Mouse (Mus musculus) heart, embryonic 15.5 days (tissue): Measurements from ENCODE around the gene Ndst2. TPM values are rescaled to one million over a fixed set of nuclear protein-coding genes. Genes with fewer than 3 reads are reported as not detected.

Experiments
- ATAC-seq: fragments of 200-750 bp; cut with Nextera tagmentation; replicated peaks from 2 replicates; pipeline ENCODE4 v1.8.0; 2017; ENCODE audit warnings: low read depth, moderate TSS enrichment; ENCODE audit not compliant: insufficient number of reproducible peaks, insufficient read depth, low FRiP score
- H3K27ac ChIP-seq: fragments of 300-500 bp; sonication (generic); 2 replicates; pipeline ENCODE4 v1.5.1; 2015; ENCODE audit warnings: mild to moderate bottlenecking, inconsistent platforms
- H3K27me3 ChIP-seq: fragments of 300-500 bp; sonication (generic); 2 replicates; pipeline ENCODE4 v1.6.1; 2015; ENCODE audit warnings: inconsistent platforms
- H3K36me3 ChIP-seq: fragments of 300-500 bp; sonication (generic); 2 replicates; pipeline ENCODE4 v1.6.1; 2015; ENCODE audit warnings: mild to moderate bottlenecking, inconsistent platforms
- H3K4me1 ChIP-seq: fragments of 300-500 bp; sonication (generic); replicated peaks from 2 replicates; pipeline ENCODE4 v1.6.1; 2015; ENCODE audit warnings: inconsistent platforms
- H3K4me2 ChIP-seq: fragments of 300-500 bp; sonication (generic); 2 replicates; pipeline ENCODE4 v1.6.1; 2015; ENCODE audit warnings: inconsistent platforms, mild to moderate bottlenecking, moderate library complexity
- H3K4me3 ChIP-seq: fragments of 300-500 bp; sonication (generic); 2 replicates; pipeline ENCODE4 v1.5.1; 2015; ENCODE audit warnings: mild to moderate bottlenecking, inconsistent platforms
- H3K9ac ChIP-seq: fragments of 300-500 bp; sonication (generic); 2 replicates; pipeline ENCODE4 v1.6.1; 2015; ENCODE audit warnings: mild to moderate bottlenecking, inconsistent platforms
- H3K9me3 ChIP-seq: fragments of 300-500 bp; sonication (generic); replicated peaks from 2 replicates; pipeline ENCODE4 v1.6.1; 2016; ENCODE audit warnings: inconsistent platforms
- WGBS: fragments of 180-500 bp; shearing (Covaris S2); methylation state at CpG from one replicate; pipeline ENCODE4 v1.1.7; 2015; ENCODE audit warnings: mixed read lengths; 5-methylcytosine and 5-hydroxymethylcytosine counted together
- polyA plus RNA-seq: library from polyadenylated mRNA; unstranded; fragments of >200 nt; fragmentation: Nextera tagmentation; extraction: Ambion mirVana; gene quantifications from 2 replicates; pipeline ENCODE4 v1.2.1, GENCODE M21; 2015

The Ndst2 gene
- polyA plus RNA-seq, 1 experiment from 2014 or later: 13.8 TPM

DNA sequence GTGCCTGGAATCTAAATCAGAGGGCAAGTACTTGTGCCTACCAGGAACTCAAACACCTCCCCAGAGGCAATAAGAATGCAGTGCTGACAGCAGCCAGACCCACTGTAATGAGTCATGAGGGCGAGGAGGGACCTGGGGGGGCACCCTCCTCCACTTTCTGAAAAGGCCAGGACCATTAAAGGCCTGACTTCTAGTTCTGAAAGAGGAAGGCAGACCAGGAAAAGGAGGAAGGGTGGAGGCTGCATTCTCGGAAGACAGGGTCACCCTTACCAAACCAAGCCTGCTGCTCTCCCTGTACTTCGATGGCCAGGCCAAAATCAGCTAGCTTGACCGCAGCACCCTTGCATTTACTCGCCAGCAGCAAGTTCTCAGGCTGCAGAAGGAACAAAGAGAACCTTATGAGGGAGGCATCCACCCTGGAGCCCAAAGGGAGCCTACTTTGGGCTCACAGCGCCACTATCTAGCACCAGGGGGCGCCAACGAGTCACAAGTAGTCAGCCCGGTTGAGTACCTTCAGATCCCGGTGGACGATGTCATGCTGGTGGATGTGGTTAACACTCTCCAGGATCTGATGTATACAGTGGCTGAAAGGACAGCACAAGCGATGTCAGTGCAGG lies 31.4 kb upstream of the Ndst2 start:
- no peaks in the 10 kb centered on the region for H3K9me3 ChIP-seq
- peaks cover 51% of the 10 kb centered on the region for H3K36me3 ChIP-seq
- no peaks in the 10 kb centered on the region for H3K27me3 ChIP-seq
- H3K4me2 ChIP-seq: peak overlapping the region; percentile 19; the same call in 1 of the 2 replicates
- 12% methylated on average over 12 of the region's 12 CpGs for WGBS
- H3K4me1 ChIP-seq: peaks cover 42% of the 10 kb centered on the region
- peak; percentile 87 for ATAC-seq
- peak overlapping the region; percentile 43 for H3K9ac ChIP-seq
- H3K4me3 ChIP-seq: no peak overlapping the region
- peak overlapping the region; percentile 99 for H3K27ac ChIP-seq

DNA sequence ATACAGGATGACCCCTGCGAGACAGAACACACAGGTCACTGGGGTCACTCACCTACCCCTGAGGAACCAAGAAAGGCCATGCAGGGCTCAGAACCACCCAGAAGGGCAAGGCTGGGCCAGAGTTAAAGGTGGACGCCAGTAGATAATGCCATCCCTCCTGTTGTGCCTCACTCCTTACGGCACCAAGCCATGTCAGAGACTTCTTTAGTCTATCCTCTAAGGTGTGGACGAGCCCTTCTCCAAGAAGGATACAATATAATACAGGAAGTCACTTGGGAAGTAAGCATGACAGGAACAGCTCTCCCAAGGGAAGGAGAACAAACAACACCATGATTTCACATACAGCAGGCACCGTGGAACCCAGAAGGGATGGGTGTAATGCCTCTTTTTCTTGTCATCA lies 30.6 kb upstream of the Ndst2 start:
- H3K9me3 ChIP-seq: no peaks in the 10 kb centered on the region
- no peak for ATAC-seq
- H3K4me1 ChIP-seq: peaks cover 42% of the 10 kb centered on the region
- peak overlapping the region; percentile 99 for H3K27ac ChIP-seq
- H3K36me3 ChIP-seq: peaks cover 51% of the 10 kb centered on the region
- no peaks in the 10 kb centered on the region for H3K27me3 ChIP-seq
- no peak overlapping the region for H3K4me3 ChIP-seq
- 76% methylated on average over 5 of the region's 5 CpGs for WGBS
- H3K4me2 ChIP-seq: no peak overlapping the region
- peak overlapping the region; percentile 11 for H3K9ac ChIP-seq

DNA sequence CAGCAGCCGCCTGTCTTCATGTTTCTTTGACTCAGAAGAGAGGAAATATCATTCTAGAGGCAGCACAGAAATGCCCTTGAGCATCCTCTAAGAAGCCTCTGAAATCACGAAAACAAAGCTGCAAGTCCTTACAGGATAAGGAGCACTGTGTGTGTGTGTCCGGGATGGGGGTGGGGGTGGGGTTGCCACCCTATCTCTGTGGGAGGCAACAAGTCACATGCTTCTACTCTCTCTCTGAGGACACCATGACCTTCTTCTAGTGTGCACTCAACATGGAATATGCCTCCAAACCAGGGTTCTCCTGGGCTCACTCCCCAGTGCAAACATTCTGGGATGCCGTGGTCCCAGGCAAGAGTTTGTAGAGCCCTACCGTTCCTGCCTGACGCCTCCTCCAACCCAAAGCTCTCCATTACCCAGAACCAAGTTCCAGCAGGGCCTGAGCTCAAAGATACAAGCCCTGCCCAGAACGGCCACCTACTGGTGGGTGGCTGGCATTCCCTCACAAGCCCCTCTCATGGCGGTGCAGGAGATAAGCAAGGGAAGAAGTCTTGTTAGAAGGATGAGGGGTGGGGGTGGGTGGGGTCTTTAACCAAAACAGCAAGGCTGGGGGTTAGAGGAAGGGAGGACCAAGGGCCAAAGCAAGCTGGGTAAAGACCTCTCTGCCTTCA lies 24.5 kb upstream of the Ndst2 start:
- Histone ChIP-seq H3K36me3 (peaks cover 87% of the 10 kb centered on the region), H3K9me3 (no peaks in the 10 kb centered on the region), H3K4me1 (peaks cover 10% of the 10 kb centered on the region), H3K27me3 (no peaks in the 10 kb centered on the region), H3K4me3 (no peak overlapping the region), H3K9ac (no peak overlapping the region), H3K27ac (peak overlapping the region; percentile 55), H3K4me2 (no peak overlapping the region)
- WGBS: 57% methylated on average over 8 of the region's 8 CpGs
- ATAC-seq: no peak

- Histone ChIP-seq H3K36me3 (peaks cover 86% of the 10 kb centered on the region), H3K9ac (no peak overlapping the region), H3K9me3 (no peaks in the 10 kb centered on the region), H3K27ac (no peak overlapping the region), H3K27me3 (no peaks in the 10 kb centered on the region), H3K4me1 (peaks cover 10% of the 10 kb centered on the region), H3K4me3 (no peak overlapping the region), H3K4me2 (no peak overlapping the region)
- 0 out of 2 replicates have a peak, but pooled peaks have one; percentile 19 for ATAC-seq
- 88% methylated on average over 22 of the region's 22 CpGs for WGBS
Measured at GRCm38 (mm10) chr14:20757370-20757907, 23.1 kb upstream of the Ndst2 start.

DNA sequence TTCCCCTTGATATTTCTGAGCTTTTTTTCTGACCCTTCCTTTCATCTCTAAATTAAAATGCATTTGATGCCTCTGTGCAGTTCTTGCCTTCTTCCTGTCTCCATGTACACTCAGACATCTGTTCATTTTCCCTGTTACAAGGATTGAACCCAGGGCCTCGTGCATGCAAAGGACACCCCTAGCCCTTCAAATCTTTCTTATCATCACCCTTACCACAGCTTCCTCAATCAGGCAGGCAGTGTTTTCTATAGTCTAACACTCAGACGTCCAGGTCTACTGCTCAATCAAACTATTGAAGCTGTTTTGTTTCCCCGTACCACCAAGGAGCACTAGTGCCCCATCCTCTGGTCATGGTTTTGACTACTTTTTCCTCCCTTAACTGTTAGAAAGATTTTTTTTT lies 19.4 kb upstream of the Ndst2 start:
- no peak overlapping the region for H3K4me2 ChIP-seq
- ATAC-seq: no peak
- no peaks in the 10 kb centered on the region for H3K9me3 ChIP-seq
- H3K4me1 ChIP-seq: peaks cover 17% of the 10 kb centered on the region
- no peak overlapping the region for H3K27ac ChIP-seq
- WGBS: 76% methylated on average over 3 of the region's 3 CpGs
- no peaks in the 10 kb centered on the region for H3K27me3 ChIP-seq
- no peak overlapping the region for H3K4me3 ChIP-seq
- H3K9ac ChIP-seq: no peak overlapping the region
- H3K36me3 ChIP-seq: peaks cover 52% of the 10 kb centered on the region

DNA sequence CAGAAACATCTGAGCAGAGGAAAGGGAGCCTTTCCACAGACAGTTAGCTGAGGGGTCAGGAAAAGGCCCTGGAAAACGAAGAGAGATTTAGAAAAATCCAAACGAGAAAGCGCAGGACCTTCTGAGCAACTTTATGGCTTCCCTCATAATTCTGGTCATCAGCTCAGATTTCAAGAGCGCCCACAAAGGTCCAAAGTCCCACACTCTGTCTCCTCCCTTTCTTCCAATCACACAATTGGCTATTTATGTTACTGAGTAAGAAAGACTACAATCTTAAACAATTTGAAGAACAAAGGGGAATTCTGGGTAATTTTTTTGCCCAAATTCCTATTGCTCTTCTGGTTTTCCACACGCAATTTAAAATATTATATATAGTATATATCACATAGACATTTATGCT lies 16.1 kb upstream of the Ndst2 start:
- Histone ChIP-seq H3K27ac (peak overlapping the region; percentile 78), H3K36me3 (peaks cover 37% of the 10 kb centered on the region), H3K9ac (no peak overlapping the region), H3K4me3 (no peak overlapping the region), H3K4me2 (no peak overlapping the region), H3K27me3 (no peaks in the 10 kb centered on the region), H3K4me1 (peaks cover 25% of the 10 kb centered on the region), H3K9me3 (no peaks in the 10 kb centered on the region)
- ATAC-seq: no peak
- whole genome bisulfite sequencing: 79% methylated on average over 5 of the region's 5 CpGs

- peaks cover 25% of the 10 kb centered on the region for H3K4me1 ChIP-seq
- H3K36me3 ChIP-seq: peaks cover 37% of the 10 kb centered on the region; the same call in 1 of the 2 replicates
- H3K27me3 ChIP-seq: no peaks in the 10 kb centered on the region
- no peak overlapping the region for H3K4me3 ChIP-seq
- no peak overlapping the region for H3K4me2 ChIP-seq
- ATAC-seq: no peak
- H3K27ac ChIP-seq: peak overlapping the region; percentile 78
- 36% methylated on average over 4 of the region's 4 CpGs for WGBS
- H3K9ac ChIP-seq: no peak overlapping the region
- H3K9me3 ChIP-seq: no peaks in the 10 kb centered on the region
Measured at GRCm38 (mm10) chr14:20749494-20750051, 15.2 kb upstream of the Ndst2 start.

GRCm38 (mm10) chr14:20748388-20748787 lies 14.0 kb upstream of the Ndst2 start:
- no peak overlapping the region for H3K4me2 ChIP-seq
- H3K36me3 ChIP-seq: peaks cover 40% of the 10 kb centered on the region
- no peaks in the 10 kb centered on the region for H3K9me3 ChIP-seq
- no peak overlapping the region for H3K4me3 ChIP-seq
- WGBS: 46% methylated on average over 4 of the region's 4 CpGs
- ATAC-seq: no peak
- H3K27ac ChIP-seq: peak overlapping the region; percentile 78
- peaks cover 25% of the 10 kb centered on the region for H3K4me1 ChIP-seq
- H3K27me3 ChIP-seq: no peaks in the 10 kb centered on the region
- H3K9ac ChIP-seq: no peak overlapping the region

DNA sequence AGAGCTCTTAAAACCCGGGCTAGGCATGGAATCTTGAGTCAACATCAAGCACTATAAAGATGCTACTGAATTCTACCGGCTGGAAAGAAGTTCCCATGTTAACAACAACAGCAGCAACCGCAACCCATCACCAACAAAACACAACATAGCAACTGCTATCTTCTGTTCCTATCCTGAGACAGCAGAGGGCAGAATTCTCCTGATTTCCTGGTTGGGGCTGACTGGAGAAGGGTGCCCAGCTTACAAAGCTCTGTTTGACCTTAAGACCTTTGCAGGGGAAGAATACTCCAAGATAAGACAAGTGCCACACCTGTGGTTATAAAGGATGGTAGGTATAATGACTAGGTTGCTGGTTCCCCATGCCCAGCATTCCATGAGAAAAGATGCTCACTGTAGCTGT lies 12.6 kb upstream of the Ndst2 start:
- Histone ChIP-seq H3K27ac (no peak overlapping the region), H3K4me2 (no peak overlapping the region), H3K4me3 (no peak overlapping the region), H3K4me1 (peaks cover 25% of the 10 kb centered on the region), H3K36me3 (peaks cover 34% of the 10 kb centered on the region), H3K9me3 (no peaks in the 10 kb centered on the region), H3K27me3 (no peaks in the 10 kb centered on the region), H3K9ac (no peak overlapping the region)
- WGBS: 75% methylated on average over 3 of the region's 3 CpGs
- no peak for ATAC-seq

DNA sequence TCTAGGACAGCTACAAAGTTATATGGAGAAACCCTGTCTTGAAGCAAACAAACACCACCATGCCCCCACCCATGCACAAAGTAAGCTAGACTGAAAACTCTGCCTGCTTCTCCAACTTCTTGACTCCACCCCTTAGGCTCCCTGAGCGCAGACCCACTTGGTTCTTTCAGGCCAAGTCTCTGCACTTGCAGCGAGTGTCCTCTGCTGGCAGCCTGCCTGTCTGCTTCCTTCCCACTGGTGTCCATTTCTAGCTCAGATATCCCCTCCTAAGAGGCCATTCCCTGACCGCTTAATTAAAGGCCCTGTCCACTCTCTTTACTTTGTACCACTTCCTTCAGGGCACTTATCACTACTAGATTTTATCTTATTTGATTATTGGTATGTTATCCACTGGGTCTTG lies 9.3 kb upstream of the Ndst2 start:
- Histone ChIP-seq H3K27me3 (no peaks in the 10 kb centered on the region), H3K4me1 (peaks cover 12% of the 10 kb centered on the region), H3K4me2 (no peak overlapping the region), H3K4me3 (no peak overlapping the region), H3K9ac (no peak overlapping the region), H3K36me3 (peaks cover 54% of the 10 kb centered on the region), H3K9me3 (no peaks in the 10 kb centered on the region), H3K27ac (no peak overlapping the region)
- ATAC-seq: no peak
- WGBS: 57% methylated on average over 3 of the region's 3 CpGs

DNA sequence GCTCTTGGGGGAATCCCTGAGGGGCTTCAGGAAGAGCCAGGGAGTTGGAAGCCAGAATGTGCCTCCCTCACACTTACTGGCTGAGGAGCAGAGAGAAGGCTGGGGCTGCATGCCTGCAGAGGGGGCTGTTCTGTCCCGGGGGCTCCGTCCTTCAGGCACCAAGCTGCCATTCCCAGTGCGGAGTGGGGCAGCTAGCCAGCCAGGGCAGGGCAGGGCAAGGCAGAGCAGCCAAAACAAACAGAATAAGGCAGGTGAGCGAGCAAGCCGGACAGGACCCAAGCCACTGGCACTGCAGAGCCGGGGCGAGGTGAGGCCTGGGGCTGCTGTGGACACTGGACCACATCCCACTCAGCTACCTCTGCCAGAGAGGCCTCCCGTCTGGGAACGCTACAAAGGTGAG lies 6.9 kb upstream of the Ndst2 start:
- H3K4me2 ChIP-seq: no peak overlapping the region
- H3K4me3 ChIP-seq: no peak overlapping the region
- no peak overlapping the region for H3K27ac ChIP-seq
- H3K9ac ChIP-seq: no peak overlapping the region
- H3K4me1 ChIP-seq: peaks cover 13% of the 10 kb centered on the region
- peaks cover 64% of the 10 kb centered on the region for H3K36me3 ChIP-seq
- ATAC-seq: no peak
- WGBS: 78% methylated on average over 9 of the region's 9 CpGs
- H3K27me3 ChIP-seq: no peaks in the 10 kb centered on the region
- H3K9me3 ChIP-seq: no peaks in the 10 kb centered on the region
